Mouse (Mus musculus) MEL (cell line): Measurements from ENCODE around the gene Ptpn9.

ENCODE experiments used
- POLR2AphosphoS5 ChIP-seq: IDR thresholded peaks from 2 replicates; pipeline ENCODE4 v1.6.1; 2012; ENCODE audit warnings: low read depth, borderline replicate concordance, mild to moderate bottlenecking, inconsistent platforms, low read length, moderate library complexity, mixed read lengths
- ZKSCAN1 ChIP-seq: IDR thresholded peaks from 2 replicates; pipeline ENCODE4 v1.6.1; 2012; ENCODE audit warnings: low read depth, mild to moderate bottlenecking, inconsistent platforms, low read length, improper control_type of control experiment, moderate library complexity

DNA sequence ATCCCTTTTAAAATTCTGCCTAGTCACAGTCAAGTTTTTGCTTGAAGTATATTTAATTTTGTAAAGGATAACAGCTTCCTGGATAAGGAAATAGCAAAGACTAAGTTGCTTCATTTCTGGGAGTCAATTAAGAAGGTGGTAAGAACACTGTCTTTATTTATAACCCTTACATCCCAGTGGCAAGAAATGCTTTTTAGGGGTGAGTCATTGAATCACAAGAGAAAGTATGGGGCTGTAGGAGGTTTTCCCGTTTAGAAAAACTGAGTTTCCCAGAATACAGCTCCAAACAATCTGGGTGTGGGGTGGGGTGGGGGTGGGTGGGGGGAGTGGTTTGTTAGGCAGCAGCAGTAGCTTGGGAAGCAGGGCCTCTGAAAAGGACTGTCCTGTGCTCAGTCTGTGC lies 13.2 kb upstream of the Ptpn9 start:
- TF ChIP-seq POLR2AphosphoS5: no peak
- no peak for TF ChIP-seq ZKSCAN1
